Mouse (Mus musculus) stomach, embryonic 14.5 days (tissue): Measurements from ENCODE around the gene Fem1a. TPM values are rescaled to one million over a fixed set of nuclear protein-coding genes. Genes with fewer than 3 reads are reported as not detected.

Source experiments
- ATAC-seq: fragments of 200-750 bp; cut with Nextera tagmentation; 2 replicates; pipeline ENCODE4 v1.8.0; 2017; ENCODE audit warnings: low read depth, moderate TSS enrichment; ENCODE audit not compliant: insufficient number of reproducible peaks, insufficient read depth, low FRiP score
- H3K27ac ChIP-seq: fragments of 300-500 bp; sonication (generic); 2 replicates; pipeline ENCODE4 v1.5.1; 2014; ENCODE audit warnings: mild to moderate bottlenecking, low read length, moderate library complexity, mixed read lengths
- H3K27me3 ChIP-seq: fragments of 300-500 bp; sonication (generic); 2 replicates; pipeline ENCODE4 v1.6.1; 2014; ENCODE audit warnings: low read length, control low read depth, mixed read lengths; ENCODE audit not compliant: control insufficient read depth, insufficient read depth
- H3K36me3 ChIP-seq: fragments of 300-500 bp; sonication (generic); 2 replicates; pipeline ENCODE4 v1.6.1; 2014; ENCODE audit warnings: mild to moderate bottlenecking, control low read depth, low read length, moderate library complexity, mixed read lengths; ENCODE audit not compliant: control insufficient read depth, insufficient read depth
- H3K4me1 ChIP-seq: fragments of 300-500 bp; sonication (generic); 2 replicates; pipeline ENCODE4 v1.6.1; 2014; ENCODE audit warnings: low read length, control low read depth, mixed read lengths; ENCODE audit not compliant: control insufficient read depth, insufficient read depth
- H3K4me2 ChIP-seq: fragments of 300-500 bp; sonication (generic); replicated peaks from 2 replicates; pipeline ENCODE4 v1.6.1; 2014; ENCODE audit warnings: low read depth, low read length, control low read depth
- H3K4me3 ChIP-seq: fragments of 300-500 bp; sonication (generic); 2 replicates; pipeline ENCODE4 v1.5.1; 2014; ENCODE audit warnings: low read depth, low read length, control low read depth
- H3K9ac ChIP-seq: fragments of 300-500 bp; sonication (generic); replicated peaks from 2 replicates; pipeline ENCODE4 v1.6.1; 2014; ENCODE audit warnings: low read depth, mild to moderate bottlenecking, control low read depth, low read length, moderate library complexity, mixed read lengths
- H3K9me3 ChIP-seq: fragments of 300-500 bp; sonication (generic); 2 replicates; pipeline ENCODE4 v1.6.1; 2016; ENCODE audit warnings: low read depth, low read length, control low read depth; ENCODE audit not compliant: control insufficient read depth
- WGBS: fragments of 180-500 bp; shearing (Covaris S2); extraction: QIAGEN DNeasy Blood & Tissue Kit; methylation state at CpG from one replicate; pipeline ENCODE4 v1.1.7; 2014; 5-methylcytosine and 5-hydroxymethylcytosine counted together
- polyA plus RNA-seq: library from polyadenylated mRNA; unstranded; fragments of >200 nt; fragmentation: Nextera tagmentation; extraction: Ambion mirVana; gene quantifications from 2 replicates; pipeline ENCODE4 v1.2.1, GENCODE M21; 2014

Gene Fem1a
- polyA plus RNA-seq, 1 experiment from 2014 or later: 13.5 TPM

DNA sequence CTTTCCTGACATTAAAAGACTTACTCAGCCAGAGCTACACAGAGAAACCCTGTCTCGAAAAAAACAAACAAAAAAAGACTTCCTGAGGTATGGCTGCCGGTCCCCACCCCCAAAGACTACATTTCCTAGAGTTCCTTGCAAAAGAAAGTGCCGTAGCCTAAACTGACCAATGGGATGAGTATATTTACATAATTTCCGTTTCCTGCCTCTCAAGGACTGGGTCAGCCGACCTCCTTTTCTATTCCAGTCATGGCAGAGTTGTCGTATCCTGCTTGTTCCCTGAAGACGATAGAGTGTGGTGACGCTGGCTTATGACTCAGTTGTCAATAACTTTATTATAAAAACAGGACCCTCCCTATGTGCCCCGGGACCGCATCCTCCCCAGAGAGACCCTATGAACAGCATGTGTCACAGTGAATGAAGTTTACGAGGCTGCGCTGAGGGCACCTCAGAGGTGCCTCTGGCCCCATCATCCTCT, 12.6 kb downstream of the Fem1a start:
- H3K9me3 ChIP-seq: no peaks in the 10 kb centered on the region
- H3K4me3 ChIP-seq: peak overlapping the region; percentile 20
- H3K36me3 ChIP-seq: peaks cover 8% of the 10 kb centered on the region; the same call in 1 of the 2 replicates
- H3K4me1 ChIP-seq: no peaks in the 10 kb centered on the region
- WGBS: 15% methylated on average over 12 of the region's 12 CpGs
- ATAC-seq: peak; percentile 83
- peak overlapping the region; percentile 40 for H3K9ac ChIP-seq
- peak overlapping the region; percentile 39 for H3K4me2 ChIP-seq
- H3K27ac ChIP-seq: peak overlapping the region; percentile 76; the same call in 1 of the 2 replicates
- H3K27me3 ChIP-seq: no peaks in the 10 kb centered on the region

DNA sequence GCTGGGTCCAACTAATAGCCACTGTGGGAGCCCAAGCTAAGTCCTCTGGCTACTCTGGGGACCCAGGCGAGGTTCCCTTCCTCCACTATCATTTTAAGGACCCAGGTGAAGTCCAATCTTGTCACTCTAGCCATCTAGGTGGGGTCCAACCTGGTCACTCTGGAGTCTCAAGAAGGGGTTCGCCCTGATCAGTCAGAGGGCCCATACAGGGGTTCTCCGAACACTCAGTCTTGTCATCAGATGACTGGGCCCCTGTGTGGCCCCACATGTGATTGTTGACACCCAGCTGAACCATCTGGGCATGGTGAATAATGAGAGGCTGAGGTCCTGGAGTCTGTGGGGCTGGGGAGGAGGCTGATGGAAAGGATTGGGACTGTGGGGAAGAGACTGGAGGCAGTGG, 13.1 kb downstream of the Fem1a start:
- H3K4me3 ChIP-seq: peak overlapping the region; percentile 20
- no peaks in the 10 kb centered on the region for H3K9me3 ChIP-seq
- no peaks in the 10 kb centered on the region for H3K27me3 ChIP-seq
- H3K36me3 ChIP-seq: peaks cover 8% of the 10 kb centered on the region; the same call in 1 of the 2 replicates
- H3K27ac ChIP-seq: peak overlapping the region; percentile 76; the same call in 1 of the 2 replicates
- peak overlapping the region; percentile 39 for H3K4me2 ChIP-seq
- no peaks in the 10 kb centered on the region for H3K4me1 ChIP-seq
- 73% methylated on average over 3 of the region's 3 CpGs for WGBS
- H3K9ac ChIP-seq: peak overlapping the region; percentile 18; the same call in 1 of the 2 replicates
- ATAC-seq: no peak; the same call in 1 of the 2 replicates

DNA sequence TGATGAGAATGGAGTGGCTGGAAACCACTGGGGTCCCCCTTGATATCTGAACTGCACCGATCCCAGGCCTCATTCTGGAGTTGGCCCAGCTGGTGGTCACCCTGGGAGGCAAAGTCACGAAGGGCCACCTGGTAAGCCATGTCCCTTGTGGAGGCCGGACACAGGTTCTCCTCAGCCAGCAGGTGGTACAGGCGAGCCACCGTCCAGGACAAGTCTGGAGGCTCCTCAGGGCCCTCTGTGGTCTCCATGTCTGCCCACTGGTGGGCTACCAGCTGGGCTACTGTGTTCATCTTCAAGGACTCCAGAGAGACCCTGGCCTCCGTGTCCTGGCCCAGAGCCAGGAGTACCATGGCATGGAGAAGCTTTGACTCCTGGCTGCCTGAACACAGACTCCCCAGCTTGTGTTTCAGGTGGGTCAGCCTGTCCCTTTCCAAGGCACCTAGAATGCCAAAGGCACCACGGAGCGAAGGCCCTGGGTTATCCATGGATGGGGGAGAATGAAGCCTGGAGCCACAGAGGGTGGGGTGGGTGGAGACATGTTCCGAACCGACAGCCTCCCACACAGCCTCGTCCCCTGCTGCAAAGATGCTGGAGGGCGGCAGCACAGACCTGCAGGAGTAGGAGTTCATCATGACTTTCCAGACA, 15.1 kb downstream of the Fem1a start:
- Histone ChIP-seq H3K4me2 (no peak overlapping the region), H3K9me3 (no peaks in the 10 kb centered on the region), H3K4me1 (no peaks in the 10 kb centered on the region), H3K4me3 (no peak overlapping the region), H3K27ac (no peak overlapping the region), H3K27me3 (no peaks in the 10 kb centered on the region), H3K9ac (no peak overlapping the region), H3K36me3 (peaks cover 8% of the 10 kb centered on the region; the same call in 1 of the 2 replicates)
- WGBS: 82% methylated on average over 12 of the region's 12 CpGs
- ATAC-seq: no peak

DNA sequence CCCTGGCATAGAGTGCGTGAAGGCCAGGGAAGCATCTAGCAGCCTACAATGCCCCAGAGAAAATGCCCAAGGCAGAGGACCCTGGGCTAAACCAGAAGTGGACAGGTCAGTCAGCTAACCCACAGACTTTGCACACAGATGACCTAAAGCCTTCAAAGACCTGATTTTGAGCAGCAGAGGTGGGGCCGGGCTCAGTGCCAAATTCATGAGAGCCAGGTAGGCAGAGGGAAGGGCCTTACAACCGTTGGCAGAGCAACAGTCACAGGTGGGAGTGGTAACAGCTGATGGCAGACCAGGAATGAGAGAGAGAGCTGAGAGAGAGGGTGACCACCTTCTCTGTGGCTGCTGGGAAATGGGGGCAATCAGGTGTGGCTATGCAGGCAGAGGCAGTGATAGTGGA, 16.0 kb downstream of the Fem1a start:
- Histone ChIP-seq H3K9ac (no peak overlapping the region), H3K4me3 (no peak overlapping the region), H3K9me3 (no peaks in the 10 kb centered on the region), H3K27ac (no peak overlapping the region), H3K27me3 (no peaks in the 10 kb centered on the region), H3K4me2 (no peak overlapping the region), H3K36me3 (peaks cover 8% of the 10 kb centered on the region; the same call in 1 of the 2 replicates), H3K4me1 (peaks cover 3% of the 10 kb centered on the region; the same call in 1 of the 2 replicates)
- WGBS: 74% methylated on average over 3 of the region's 3 CpGs
- no peak for ATAC-seq

DNA sequence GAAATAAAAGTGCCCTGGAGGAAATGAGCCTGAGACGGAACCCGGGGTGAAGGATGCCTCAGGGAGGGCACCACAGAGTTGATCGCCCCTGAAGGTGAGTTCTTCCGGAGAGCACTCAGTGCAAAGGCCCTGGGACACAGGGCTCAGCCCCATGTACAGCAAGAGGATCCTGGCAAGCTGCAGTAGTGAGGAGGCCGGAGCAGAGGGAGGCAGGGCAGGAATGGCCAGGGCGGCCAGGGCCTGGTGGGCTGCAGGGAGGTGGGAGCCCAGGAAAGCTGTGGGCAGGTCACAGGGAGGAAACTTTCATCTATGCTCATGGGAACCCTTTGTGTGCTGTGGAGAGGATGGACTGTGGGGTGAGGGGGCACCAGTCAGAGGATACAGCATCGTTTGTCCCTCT, 16.9 kb downstream of the Fem1a start:
- Histone ChIP-seq H3K4me3 (no peak overlapping the region), H3K4me2 (no peak overlapping the region), H3K4me1 (peaks cover 8% of the 10 kb centered on the region; the same call in 1 of the 2 replicates), H3K27me3 (no peaks in the 10 kb centered on the region), H3K9me3 (no peaks in the 10 kb centered on the region), H3K36me3 (peaks cover 12% of the 10 kb centered on the region), H3K9ac (no peak overlapping the region), H3K27ac (no peak overlapping the region)
- WGBS: 89% methylated on average over 7 of the region's 7 CpGs
- no peak for ATAC-seq

DNA sequence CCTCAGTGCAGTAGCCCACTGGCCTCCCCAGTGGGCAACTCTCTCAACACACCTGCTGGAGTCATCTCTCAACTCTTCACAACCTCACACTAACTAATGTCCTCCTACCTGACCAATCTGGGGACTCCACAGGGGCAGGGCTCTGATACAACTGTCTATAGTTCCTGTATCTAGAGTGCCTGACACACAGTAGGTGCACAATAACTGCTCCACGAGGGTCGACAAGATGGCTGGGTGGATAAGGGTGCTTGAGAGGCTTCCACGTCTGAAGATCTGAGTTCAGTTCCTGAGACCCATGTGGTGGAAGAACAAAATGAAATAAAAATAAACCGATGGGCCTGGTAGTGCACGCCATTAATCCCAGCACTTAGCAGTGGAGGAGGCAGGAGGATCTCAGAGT, 17.4 kb downstream of the Fem1a start:
- ATAC-seq: no peak
- no peak overlapping the region for H3K4me2 ChIP-seq
- H3K4me3 ChIP-seq: no peak overlapping the region
- no peak overlapping the region for H3K27ac ChIP-seq
- no peak overlapping the region for H3K9ac ChIP-seq
- H3K9me3 ChIP-seq: no peaks in the 10 kb centered on the region
- 88% methylated on average over 5 of the region's 5 CpGs for WGBS
- no peaks in the 10 kb centered on the region for H3K27me3 ChIP-seq
- peaks cover 15% of the 10 kb centered on the region for H3K36me3 ChIP-seq
- peaks cover 8% of the 10 kb centered on the region; the same call in 1 of the 2 replicates for H3K4me1 ChIP-seq

GRCm38 (mm10) chr17:56275842-56276480, 19.4 kb downstream of the Fem1a start:
- peak; percentile 4; the same call in 1 of the 2 replicates for ATAC-seq
- Histone ChIP-seq H3K36me3 (peaks cover 25% of the 10 kb centered on the region), H3K4me1 (peaks cover 8% of the 10 kb centered on the region; the same call in 1 of the 2 replicates), H3K4me2 (peak overlapping the region; percentile 54), H3K27ac (peak overlapping the region; percentile 89), H3K27me3 (no peaks in the 10 kb centered on the region), H3K4me3 (peak overlapping the region; percentile 48), H3K9ac (peak overlapping the region; percentile 49), H3K9me3 (no peaks in the 10 kb centered on the region)
- WGBS: 22% methylated on average over 5 of the region's 5 CpGs

GRCm38 (mm10) chr17:56276643-56277566, 20.3 kb downstream of the Fem1a start, which contains the start of gene Ticam1:
Gene Ticam1 (minus strand): TSS chr17:56276786.
- peak within 1 kb of the TSS; percentile 49 for H3K9ac ChIP-seq
- peak within 1 kb of the TSS; percentile 54 for H3K4me2 ChIP-seq
- peak within 1 kb of the TSS; percentile 89 for H3K27ac ChIP-seq
- no peaks in the 10 kb centered on the region for H3K9me3 ChIP-seq
- ATAC-seq: peak; percentile 94
- WGBS: 2% methylated on average over 20 of the region's 21 CpGs
- H3K4me3 ChIP-seq: peak within 1 kb of the TSS; percentile 48
- peaks cover 27% of the 10 kb centered on the region; the same call in 1 of the 2 replicates for H3K36me3 ChIP-seq
- peaks cover 8% of the 10 kb centered on the region; the same call in 1 of the 2 replicates for H3K4me1 ChIP-seq
- H3K27me3 ChIP-seq: no peaks in the 10 kb centered on the region
